Mouse (Mus musculus) spleen, adult 2 months (tissue): ENCODE measurements around the gene Lonp1. TPM values are rescaled to one million over a fixed set of nuclear protein-coding genes. Genes with fewer than 3 reads are reported as not detected.

Source experiments
- DNase-seq, 2 experiments: peaks; one replicate each; pipeline versions ENCODE4 v3.0.0 to v3.0.0-alpha.2; 2012 to 2021; ENCODE audit warnings: low spot score in 2 of 2, low read depth in 1 of 2
- H3K27ac ChIP-seq: fragments of 200-500 bp; 2 replicates; pipeline ENCODE4 v1.5.1; 2012; ENCODE audit warnings: low read length, inconsistent platforms; ENCODE audit not compliant: insufficient read depth
- H3K27me3 ChIP-seq: fragments of 200-500 bp; 2 replicates; pipeline ENCODE4 v1.6.1; 2012; ENCODE audit warnings: mild to moderate bottlenecking, moderate library complexity, low read length, inconsistent platforms; ENCODE audit not compliant: control insufficient read depth, insufficient read depth
- H3K36me3 ChIP-seq: fragments of 200-500 bp; 2 replicates; pipeline ENCODE4 v1.6.1; 2012; ENCODE audit warnings: mild to moderate bottlenecking, low read length, inconsistent platforms; ENCODE audit not compliant: control insufficient read depth, insufficient read depth
- H3K4me1 ChIP-seq: fragments of 200-500 bp; 2 replicates; pipeline ENCODE4 v1.6.1; 2011; ENCODE audit warnings: inconsistent platforms; ENCODE audit not compliant: control insufficient read depth, insufficient read depth, insufficient read length
- H3K4me3 ChIP-seq: fragments of 200-500 bp; 2 replicates; pipeline ENCODE4 v1.5.1; 2011; ENCODE audit warnings: mild to moderate bottlenecking, inconsistent platforms; ENCODE audit not compliant: insufficient read depth, insufficient read length; ENCODE audit errors: extremely low read depth
- CTCF ChIP-seq: fragments of 200-500 bp; IDR thresholded peaks from 2 replicates; pipeline ENCODE4 v1.5.1; 2011; ENCODE audit warnings: mild to moderate bottlenecking, inconsistent platforms; ENCODE audit not compliant: insufficient read depth, insufficient read length, insufficient replicate concordance; ENCODE audit errors: extremely low read depth
- POLR2A ChIP-seq: fragments of 200-500 bp; IDR thresholded peaks from 2 replicates; pipeline ENCODE4 v1.6.1; 2011; ENCODE audit warnings: low read depth, low read length, inconsistent platforms
- WGBS: fragments of 180-500 bp; shearing (Covaris S2); methylation state at CpG from one replicate; pipeline ENCODE4 v1.1.7; 2018; 5-methylcytosine and 5-hydroxymethylcytosine counted together
- polyA plus RNA-seq: library from polyadenylated mRNA; depleted of rRNA; stranded (reverse); fragments of >200 nt; gene quantifications from 2 replicates; pipeline ENCODE4 v1.2.3, GENCODE M21; 2012; rRNA removed

The Lonp1 gene
- polyA plus RNA-seq, result 35.2 and 44.9 TPM in 2 replicates

DNA sequence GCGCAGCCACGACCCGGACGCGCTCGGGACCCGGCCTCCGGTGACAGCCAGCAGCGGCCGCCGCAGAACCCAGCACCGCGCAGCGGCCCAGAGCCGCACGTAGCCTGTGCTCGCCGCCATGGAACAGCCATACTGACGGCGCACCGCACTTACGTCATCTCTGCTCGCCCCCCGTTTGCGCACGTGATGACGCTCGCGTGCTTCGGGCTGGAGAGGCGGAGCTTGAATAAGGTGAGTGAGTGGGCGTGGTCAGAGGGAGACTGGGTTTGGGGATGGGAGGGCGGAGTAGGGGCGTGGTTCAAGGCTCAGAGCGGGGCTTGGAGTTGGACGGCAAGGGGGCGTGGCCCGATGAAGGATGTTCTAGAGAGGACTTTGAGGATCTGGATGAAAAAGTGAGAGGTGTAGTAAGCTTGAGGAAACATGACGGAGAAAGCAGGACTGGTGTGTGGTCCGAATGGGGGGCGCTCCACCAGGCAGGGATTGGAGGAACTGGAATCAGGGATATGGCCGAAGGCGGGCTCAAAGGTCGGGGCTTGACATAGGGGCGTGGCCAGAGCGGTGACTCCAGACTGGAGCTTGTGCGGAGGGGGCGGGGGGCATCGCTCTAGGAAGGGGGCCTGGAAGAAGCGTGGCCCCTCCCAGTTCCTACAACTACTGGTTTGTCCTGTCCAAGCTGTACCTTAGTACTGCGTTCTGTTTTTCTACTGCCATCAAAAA, at the start of gene Lonp1:
Gene Lonp1, minus strand, starts transcription at position 134 of the 717 bp plus-strand sequence.
- peak; percentile 96 to 97 for DNase-seq
- peaks cover 10% of the 10 kb centered on the region; the same call in 1 of the 2 replicates for H3K4me1 ChIP-seq
- H3K27ac ChIP-seq, result no peak within 1 kb of the TSS
- WGBS, result under 1% methylated on average over 51 of the region's 51 CpGs
- H3K4me3 ChIP-seq, result peak within 1 kb of the TSS; percentile 75
- H3K36me3 ChIP-seq, result peaks cover 3% of the 10 kb centered on the region
- H3K27me3 ChIP-seq, result no peaks in the 10 kb centered on the region
- no peak for TF ChIP-seq CTCF
- peak; percentile 49; the same call in 1 of the 2 replicates for TF ChIP-seq POLR2A

DNA sequence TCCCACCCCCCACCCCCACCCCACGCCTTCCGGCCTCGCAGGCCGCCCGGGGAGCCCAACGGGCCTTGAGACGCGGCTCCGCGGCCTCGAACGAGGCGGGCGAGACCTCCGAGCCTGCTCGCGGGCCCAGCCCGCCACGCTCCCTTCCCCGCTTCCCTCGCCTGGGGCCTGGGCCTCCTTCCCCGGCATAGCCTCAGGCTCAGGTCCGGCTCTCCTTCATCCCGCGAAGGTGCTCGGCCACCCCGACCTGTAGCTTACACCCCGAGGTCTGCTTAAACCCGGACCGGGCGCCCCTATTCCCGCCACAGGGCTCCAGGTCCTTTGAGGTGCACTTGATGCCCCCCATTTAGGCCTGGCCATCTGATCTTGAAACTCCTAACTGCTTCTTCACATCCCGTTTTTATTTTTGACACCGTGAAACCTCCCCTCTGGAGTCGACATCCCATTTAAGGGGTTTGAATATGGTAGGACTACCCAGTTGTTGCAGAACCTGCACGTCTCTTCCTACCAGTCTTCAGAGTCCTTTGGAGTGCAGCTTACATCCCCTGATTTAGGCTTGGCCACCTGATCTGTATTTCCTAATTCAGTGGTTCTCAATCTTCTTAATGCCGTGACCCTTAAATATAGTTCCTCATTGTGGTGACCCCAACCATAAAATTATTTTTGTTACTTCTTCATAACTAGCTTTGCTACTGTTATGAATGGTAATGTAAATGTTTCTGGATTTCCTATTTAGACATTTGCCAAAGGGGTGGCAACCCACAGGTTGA, 47.1 kb upstream of the Lonp1 start:
- H3K36me3 ChIP-seq, result peaks cover 3% of the 10 kb centered on the region
- peaks cover 3% of the 10 kb centered on the region; the same call in 1 of the 2 replicates for H3K4me1 ChIP-seq
- WGBS, result 2% methylated on average over 26 of the region's 37 CpGs
- H3K4me3 ChIP-seq, result peak overlapping the region; percentile 82
- DNase-seq, result peak in 1 of 2 experiments; percentile 30
- TF ChIP-seq POLR2A (no peak), CTCF (no peak)
- H3K27me3 ChIP-seq, result no peaks in the 10 kb centered on the region
- H3K27ac ChIP-seq, result peak overlapping the region; percentile 74

DNA sequence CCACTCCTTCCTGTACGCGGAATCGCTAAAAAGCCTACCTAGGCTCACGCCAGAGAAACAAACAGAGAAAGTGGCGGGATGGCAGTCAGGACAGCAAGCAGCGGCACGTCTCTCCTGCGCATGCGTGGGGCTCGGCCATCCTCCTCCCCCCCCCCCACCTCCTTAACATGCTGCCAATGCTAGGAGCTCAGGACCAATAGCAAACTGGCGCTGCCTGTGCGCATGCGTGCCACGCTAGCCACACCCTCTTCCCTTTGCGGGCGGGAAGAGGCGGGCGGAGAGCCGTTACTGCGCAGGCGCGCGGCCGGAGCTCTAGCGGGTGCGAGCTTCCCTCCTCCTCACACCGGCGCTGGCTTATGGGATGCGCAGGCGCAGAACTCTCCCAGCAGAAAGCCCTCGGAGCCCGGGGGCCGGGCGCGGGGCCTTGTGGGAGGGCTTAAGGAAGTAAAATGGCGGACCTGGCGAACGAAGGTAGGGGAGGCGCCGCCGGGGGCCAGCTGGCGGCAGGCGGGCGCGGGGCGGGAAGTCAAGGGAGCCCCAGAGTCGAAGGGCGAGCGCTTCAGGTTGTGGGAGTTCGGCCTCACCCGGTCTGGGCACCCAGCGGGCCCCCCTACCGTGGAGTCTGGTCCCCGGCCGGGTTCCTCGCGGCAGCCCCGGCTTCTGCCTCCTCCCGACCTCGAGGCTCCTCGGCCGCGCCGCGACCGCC, 46.4 kb upstream of the Lonp1 start, which contains the start of gene Ranbp3:
Gene Ranbp3, plus strand, starts transcription at position 354 of the 706 bp plus-strand sequence.
- Histone ChIP-seq H3K36me3 (peaks cover 3% of the 10 kb centered on the region), H3K4me3 (peak within 1 kb of the TSS; percentile 82), H3K27ac (peak within 1 kb of the TSS; percentile 94), H3K27me3 (no peaks in the 10 kb centered on the region), H3K4me1 (peaks cover 6% of the 10 kb centered on the region)
- DNase-seq, result peak; percentile 99
- TF ChIP-seq CTCF (no peak), POLR2A (peak; percentile 64)
- under 1% methylated on average over 47 of the region's 66 CpGs for WGBS

DNA sequence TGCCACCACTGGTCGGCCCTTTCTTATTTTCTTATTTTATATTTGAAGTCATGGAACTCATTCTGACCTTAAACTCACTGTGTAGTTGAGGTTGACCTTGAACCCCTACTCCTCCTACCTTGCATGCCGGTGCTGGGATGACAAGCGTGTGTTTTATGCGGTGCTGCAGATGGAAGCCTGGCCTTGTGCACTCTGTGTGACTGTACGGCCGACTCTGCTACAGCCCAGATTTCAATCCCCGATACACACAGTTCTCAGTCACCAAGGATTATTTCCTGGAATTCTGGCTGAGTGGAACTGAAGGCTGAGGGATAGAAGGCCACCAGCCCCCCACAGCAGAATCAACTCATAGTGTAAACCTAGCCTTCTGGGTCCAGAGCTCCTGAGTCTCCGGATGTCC, 43.1 kb upstream of the Lonp1 start:
- H3K27ac ChIP-seq, result no peak overlapping the region
- H3K27me3 ChIP-seq, result no peaks in the 10 kb centered on the region
- no peak for TF ChIP-seq CTCF
- TF ChIP-seq POLR2A, result no peak
- peaks cover 6% of the 10 kb centered on the region for H3K4me1 ChIP-seq
- H3K4me3 ChIP-seq, result no peak overlapping the region
- H3K36me3 ChIP-seq, result no peaks in the 10 kb centered on the region
- 94% methylated on average over 8 of the region's 8 CpGs for WGBS
- no peak for DNase-seq

DNA sequence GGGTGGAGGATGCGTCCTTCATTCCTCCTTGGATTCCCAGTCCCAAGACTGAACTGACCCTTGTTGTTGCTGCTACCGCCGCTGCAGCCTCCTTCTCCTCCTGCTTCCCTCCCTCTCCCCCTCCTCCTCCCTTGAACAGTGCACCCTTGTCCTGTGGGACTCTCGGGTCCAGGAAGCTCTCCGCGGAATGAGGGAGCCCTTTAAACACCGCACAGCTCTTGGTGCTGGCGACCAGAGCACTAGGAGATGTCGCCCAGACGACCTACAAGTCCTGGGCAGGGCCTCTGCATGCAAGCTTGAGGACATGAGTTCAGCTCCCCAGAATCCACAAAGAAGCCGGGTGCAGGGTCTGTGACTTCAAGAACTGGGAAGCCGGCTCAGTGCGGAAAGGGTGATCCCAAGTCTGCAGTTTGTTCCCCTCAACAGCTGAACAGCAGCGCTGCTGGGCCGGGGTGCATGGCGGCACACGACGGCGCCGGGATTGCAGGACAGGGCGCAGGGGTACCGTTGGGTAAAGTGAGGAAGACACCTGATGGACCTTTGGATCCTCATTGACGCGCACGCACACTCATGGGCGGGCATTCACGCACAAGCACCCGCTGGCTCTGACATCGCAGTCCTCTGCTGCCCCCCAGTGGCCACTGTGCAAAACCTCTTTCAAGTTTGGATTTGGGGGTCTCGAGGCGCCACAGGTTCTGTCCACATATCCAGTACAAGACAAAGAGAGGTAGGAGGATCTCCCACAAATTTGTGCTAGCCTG, 41.9 kb upstream of the Lonp1 start:
- DNase-seq, result peak; percentile 48 to 74
- Histone ChIP-seq H3K36me3 (no peaks in the 10 kb centered on the region), H3K27ac (no peak overlapping the region), H3K27me3 (no peaks in the 10 kb centered on the region), H3K4me1 (peaks cover 6% of the 10 kb centered on the region; the same call in 1 of the 2 replicates), H3K4me3 (peak overlapping the region; percentile 53; the same call in 1 of the 2 replicates)
- TF ChIP-seq CTCF, result peak; percentile 87
- no peak for TF ChIP-seq POLR2A
- 5% methylated on average over 31 of the region's 31 CpGs for WGBS

GRCm38 (mm10) chr17:56667591-56667990, 40.9 kb upstream of the Lonp1 start:
- Histone ChIP-seq H3K27me3 (no peaks in the 10 kb centered on the region), H3K4me3 (no peak overlapping the region), H3K4me1 (peaks cover 5% of the 10 kb centered on the region; the same call in 1 of the 2 replicates), H3K27ac (no peak overlapping the region), H3K36me3 (no peaks in the 10 kb centered on the region)
- TF ChIP-seq POLR2A (no peak), CTCF (no peak)
- no peak for DNase-seq
- WGBS, result 73% methylated on average over 3 of the region's 3 CpGs
